In the genomic region with DNA sequence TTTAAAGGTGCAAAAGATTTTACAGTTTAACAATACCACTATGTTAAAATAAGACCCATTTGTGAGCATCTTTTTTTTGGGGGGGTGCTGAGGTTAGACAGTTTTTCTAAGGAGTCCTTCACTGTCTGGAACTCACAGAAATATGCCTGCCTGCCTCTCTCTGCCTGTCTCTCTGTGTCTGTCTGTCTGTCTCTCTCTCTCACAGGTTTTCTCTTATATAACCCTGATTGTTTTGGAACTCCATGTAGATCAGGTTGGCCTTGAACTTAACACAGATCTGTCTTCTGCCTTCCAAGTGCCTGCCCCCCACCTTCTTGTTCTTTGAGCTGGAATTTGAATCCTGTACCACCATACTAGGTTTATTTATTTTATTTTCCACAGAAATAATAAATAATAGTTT, we compare ENCODE assay signal across 10 mouse cellular contexts. TPM values are rescaled to one million over a fixed set of nuclear protein-coding genes. Genes with fewer than 3 reads are reported as not detected.
DNase-seq lines count a peak whose midpoint lies in the region; ATAC-seq lines count a peak whose summit lies in the region.
"Had no signal": no experiment of that assay in that cellular context is flagged by ENCODE, and none has a peak within 500 bp of the region (broad histone marks: within the 10 kb centered on the region; RNA-seq: fewer than 3 reads in every experiment).

No protein-coding gene starts in this region.

- intact Hi-C loops in gastrocnemius, postnatal 14 days (cut with DNase I; ENCODE audit: low total_unique reads), result no loop called here

- peaks cover 0 to 18% of the 10 kb centered on the region in 2 experiments; a peak in 3 of 4 replicates for H3K4me1 ChIP-seq in heart, embryonic 14.5 days (ENCODE audit: control insufficient read depth in 2 of 2, insufficient read depth in 2 of 2, low read length in 2 of 2)
- 0 out of 2 replicates have a peak, but pooled peaks cover 6% of the 10 kb centered on the region for H3K4me1 ChIP-seq in neural tube, embryonic 12.5 days
- peaks cover 17% of the 10 kb centered on the region for H3K4me1 ChIP-seq in hindbrain, embryonic 13.5 days (replicated peaks)
- peaks cover 28% of the 10 kb centered on the region for H3K4me1 ChIP-seq in neural tube, embryonic 13.5 days (replicated peaks)

- no peak overlapping the region for H3K27ac ChIP-seq in heart, embryonic 14.5 days (replicated peaks in 1 of 2; ENCODE audit: control insufficient read depth in 1 of 2, insufficient read depth in 1 of 2, low read depth in 2 of 2, low read length in 2 of 2)
- no peak overlapping the region for H3K27ac ChIP-seq in neural tube, embryonic 12.5 days
- H3K27ac ChIP-seq in hindbrain, embryonic 13.5 days, result no peak overlapping the region
- no peak overlapping the region for H3K27ac ChIP-seq in neural tube, embryonic 13.5 days (replicated peaks)

- peak overlapping the region; percentile 98 for H3K9ac ChIP-seq in heart, embryonic 14.5 days (ENCODE audit: low read length)
- 0 out of 2 replicates have a peak overlapping the region, but pooled peaks have one; percentile 38 for H3K9ac ChIP-seq in neural tube, embryonic 12.5 days
- no peak overlapping the region for H3K9ac ChIP-seq in hindbrain, embryonic 13.5 days
- 0 out of 2 replicates have a peak overlapping the region, but pooled peaks have one; percentile 47 for H3K9ac ChIP-seq in neural tube, embryonic 13.5 days

- no peaks in the 10 kb centered on the region for H3K27me3 ChIP-seq in heart, embryonic 14.5 days (ENCODE audit: control insufficient read depth, insufficient read depth, low read length)
- H3K27me3 ChIP-seq in neural tube, embryonic 12.5 days (replicated peaks), result no peaks in the 10 kb centered on the region
- no peaks in the 10 kb centered on the region for H3K27me3 ChIP-seq in hindbrain, embryonic 13.5 days
- no peaks in the 10 kb centered on the region for H3K27me3 ChIP-seq in neural tube, embryonic 13.5 days
- H3K27me3 ChIP-seq: lung, embryonic 15.5 days had no signal

- no peak for DNase-seq in heart, adult 18-20 months
- no peak for DNase-seq in neural tube, embryonic 10.5 days (ENCODE audit: extremely low spot score, low spot score)
- no peak for DNase-seq in gastrocnemius, postnatal 14 days
- DNase-seq in ovary, adult 18-20 months (ENCODE audit: low spot score), result no peak
- DNase-seq: adrenal gland, adult 2 months had no signal

- peak overlapping the region; percentile 73 for H3K4me2 ChIP-seq in heart, embryonic 14.5 days (ENCODE audit: low read length)
- H3K4me2 ChIP-seq in neural tube, embryonic 12.5 days (replicated peaks), result peak overlapping the region; percentile 45
- peak overlapping the region; percentile 66 for H3K4me2 ChIP-seq in hindbrain, embryonic 13.5 days
- H3K4me2 ChIP-seq in neural tube, embryonic 13.5 days, result peak overlapping the region; percentile 58

- no peak for ATAC-seq in heart, embryonic 14.5 days (ENCODE audit: insufficient number of reproducible peaks, insufficient read depth, low FRiP score, low read depth)
- ATAC-seq in neural tube, embryonic 12.5 days (ENCODE audit: low FRiP score, low read depth), result no peak
- no peak for ATAC-seq in hindbrain, embryonic 13.5 days (ENCODE audit: low FRiP score)
- no peak for ATAC-seq in neural tube, embryonic 13.5 days (ENCODE audit: low read depth)

- H3K36me3 ChIP-seq in heart, embryonic 14.5 days (ENCODE audit: control insufficient read depth, insufficient read depth, low read length), result no peaks in the 10 kb centered on the region
- no peaks in the 10 kb centered on the region for H3K36me3 ChIP-seq in neural tube, embryonic 12.5 days
- no peaks in the 10 kb centered on the region for H3K36me3 ChIP-seq in hindbrain, embryonic 13.5 days
- no peaks in the 10 kb centered on the region for H3K36me3 ChIP-seq in neural tube, embryonic 13.5 days
- H3K36me3 ChIP-seq: lung, embryonic 15.5 days had no signal

- H3K9me3 ChIP-seq in heart, embryonic 14.5 days (ENCODE audit: control insufficient read depth, low read length), result no peaks in the 10 kb centered on the region
- H3K9me3 ChIP-seq in neural tube, embryonic 12.5 days, result no peaks in the 10 kb centered on the region
- no peaks in the 10 kb centered on the region for H3K9me3 ChIP-seq in hindbrain, embryonic 13.5 days
- no peaks in the 10 kb centered on the region for H3K9me3 ChIP-seq in neural tube, embryonic 13.5 days
- H3K9me3 ChIP-seq: lung, embryonic 15.5 days had no signal

- H3K4me3 ChIP-seq in heart, embryonic 14.5 days (ENCODE audit: control insufficient read depth in 1 of 2, insufficient read depth in 1 of 2, low read depth in 1 of 2, low read length in 2 of 2), result peak overlapping the region in 1 of 2 experiments; percentile 92; a peak in 1 of 4 replicates
- no peak overlapping the region for H3K4me3 ChIP-seq in neural tube, embryonic 12.5 days
- 0 out of 2 replicates have a peak overlapping the region, but pooled peaks have one; percentile 10 for H3K4me3 ChIP-seq in hindbrain, embryonic 13.5 days
- H3K4me3 ChIP-seq in neural tube, embryonic 13.5 days, result no peak overlapping the region; the same call in 1 of the 2 replicates

RNA-seq across cellular contexts. Expression of a gene that starts 2.2 kb away (rescaled TPM):
- 60.2 and 65.4 TPM in 2 replicates for polyA plus RNA-seq in heart, embryonic 14.5 days (2014; fragmentation: Nextera tagmentation; extraction: Ambion mirVana)
- 10 to 100 TPM; 49.6 to 54.7 TPM for total RNA-seq in heart, adult 18-20 months (2021)
- polyA plus RNA-seq in neural tube, embryonic 12.5 days (2016; fragmentation: Nextera tagmentation; extraction: Ambion mirVana), result 114 and 119 TPM in 2 replicates
- polyA plus RNA-seq in hindbrain, embryonic 13.5 days (2015; fragmentation: Nextera tagmentation; extraction: Ambion mirVana), result 107 and 112 TPM in 2 replicates
- 108 and 121 TPM in 2 replicates for polyA plus RNA-seq in neural tube, embryonic 13.5 days (2015; fragmentation: Nextera tagmentation; extraction: Ambion mirVana)
- total RNA-seq in gastrocnemius, postnatal 14 days (2021), result 10 to 100 TPM; 55.2 to 55.7 TPM

RNA-seq across cellular contexts. Expression of a gene that starts 58.9 kb away (rescaled TPM):
- polyA plus RNA-seq in heart, embryonic 14.5 days (2014; fragmentation: Nextera tagmentation; extraction: Ambion mirVana), result 0.09 TPM in 1 of 2 replicates, not detected in the other
- total RNA-seq in heart, adult 18-20 months (2021), result not detected
- 0.22 TPM in 1 of 2 replicates, not detected in the other for polyA plus RNA-seq in neural tube, embryonic 12.5 days (2016; fragmentation: Nextera tagmentation; extraction: Ambion mirVana)
- 0.10 and 0.16 TPM in 2 replicates for polyA plus RNA-seq in hindbrain, embryonic 13.5 days (2015; fragmentation: Nextera tagmentation; extraction: Ambion mirVana)
- polyA plus RNA-seq in neural tube, embryonic 13.5 days (2015; fragmentation: Nextera tagmentation; extraction: Ambion mirVana), result 0.04 TPM in 1 of 2 replicates, not detected in the other
- under 1 TPM in 1 of 2 experiments, not detected in 1; 0.10 TPM for total RNA-seq in gastrocnemius, postnatal 14 days (2021)
